Mouse (Mus musculus): Measurements from ENCODE around the gene Pabpc4l.
"Not testable (repeated sequence)": the region's sequence is repeated elsewhere in the genome, so short reads cannot be mapped to it uniquely, and the experiment has no call there.

Gene Pabpc4l

DNA sequence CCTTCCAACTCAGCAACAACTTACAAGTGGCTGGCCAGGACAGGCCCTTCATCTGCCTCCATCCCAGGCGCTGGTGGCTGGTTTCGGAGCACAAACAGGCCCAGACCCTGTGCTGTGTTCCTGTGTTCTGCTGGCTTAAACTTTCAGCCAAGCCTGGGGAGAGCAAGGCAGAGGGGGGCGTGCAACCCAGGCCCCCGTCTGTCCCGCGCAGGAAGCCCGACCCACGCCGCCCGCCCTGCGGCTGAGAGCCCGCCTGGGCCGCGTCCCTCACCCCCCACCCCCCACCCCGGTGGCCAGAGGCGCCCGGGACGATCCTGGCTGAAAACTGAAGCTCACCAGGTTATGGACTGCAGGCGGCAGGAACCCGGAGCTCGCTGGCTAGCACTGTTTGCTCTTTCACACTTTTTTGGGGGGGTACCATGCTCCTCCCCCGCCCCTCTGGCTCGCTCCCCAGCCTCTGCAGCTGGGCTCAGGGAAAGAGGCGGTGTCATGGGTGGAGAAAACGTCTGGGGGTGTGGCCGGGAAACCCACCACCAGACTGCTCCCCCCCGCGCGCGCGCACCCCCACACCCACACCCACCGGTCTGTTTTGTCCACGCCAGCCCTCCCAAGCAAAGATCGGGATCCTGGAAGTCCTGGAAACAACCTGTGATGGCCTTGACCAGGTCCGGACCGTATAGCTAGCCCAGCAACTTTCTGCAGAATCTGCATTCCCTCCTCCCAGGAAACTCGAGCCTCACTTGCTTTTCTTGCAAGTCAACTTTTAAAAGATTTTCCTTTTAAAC is at the start of gene Pabpc4l:
Gene Pabpc4l, minus strand, starts transcription at position 739 of the 785 bp plus-strand sequence.
- no peak for DNase-seq (ENCODE audit: low read depth)

DNA sequence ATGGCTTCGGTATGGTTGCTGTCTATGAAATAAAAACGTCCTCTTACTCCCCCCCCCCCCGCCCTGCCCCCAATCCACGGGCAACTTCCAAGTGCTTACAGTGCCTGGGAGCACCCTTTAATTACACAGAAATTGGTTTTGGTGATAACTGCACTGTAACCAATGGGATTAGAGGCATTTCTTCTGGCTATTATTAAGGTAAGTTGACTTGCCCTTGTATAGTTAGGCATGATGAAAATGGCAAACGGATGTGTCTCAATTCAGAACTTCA is 42.9 kb upstream of the Pabpc4l start:
- DNase-seq (ENCODE audit: low read depth), result no peak

DNA sequence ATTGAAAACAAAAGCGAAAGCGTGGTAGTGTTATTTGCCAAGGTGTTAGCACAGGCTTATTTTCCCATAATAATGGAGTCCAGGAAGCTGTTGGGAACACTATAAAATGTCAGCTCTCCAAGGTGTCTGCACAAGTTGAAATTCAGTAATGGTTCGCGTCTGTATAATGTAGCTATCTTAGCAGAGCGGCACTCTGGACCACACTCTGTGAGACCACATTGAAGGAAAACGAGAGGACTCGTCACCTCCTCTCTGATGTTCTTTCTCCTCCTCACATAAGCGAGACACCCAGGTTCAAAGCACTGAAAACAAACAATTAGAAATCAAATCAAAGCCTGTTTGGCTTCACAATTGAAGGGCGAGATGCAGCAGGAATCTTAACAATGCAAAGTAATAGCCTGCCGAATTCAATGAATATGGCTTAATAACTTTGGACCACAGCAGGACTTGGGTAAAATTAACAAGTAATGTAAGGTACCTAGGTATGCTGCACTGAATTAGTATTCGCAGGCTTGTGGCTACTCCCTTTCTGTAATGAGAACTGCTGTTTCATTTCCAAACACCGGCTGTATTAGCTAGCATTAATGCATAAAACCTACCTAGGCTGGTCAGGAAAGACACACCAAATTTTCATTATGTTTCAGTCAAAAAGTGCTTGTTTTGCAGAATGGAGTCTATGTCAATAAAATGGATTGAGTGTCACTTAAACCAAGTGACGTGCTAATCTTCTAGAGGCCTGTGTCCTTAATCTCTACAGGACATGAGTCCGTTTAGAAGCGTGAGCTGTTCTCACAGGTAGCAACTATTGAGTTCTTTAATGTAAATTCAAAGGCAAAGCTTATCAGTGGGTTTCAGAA is 42.3 kb upstream of the Pabpc4l start:
- DNase-seq (ENCODE audit: low read depth), result no peak

DNA sequence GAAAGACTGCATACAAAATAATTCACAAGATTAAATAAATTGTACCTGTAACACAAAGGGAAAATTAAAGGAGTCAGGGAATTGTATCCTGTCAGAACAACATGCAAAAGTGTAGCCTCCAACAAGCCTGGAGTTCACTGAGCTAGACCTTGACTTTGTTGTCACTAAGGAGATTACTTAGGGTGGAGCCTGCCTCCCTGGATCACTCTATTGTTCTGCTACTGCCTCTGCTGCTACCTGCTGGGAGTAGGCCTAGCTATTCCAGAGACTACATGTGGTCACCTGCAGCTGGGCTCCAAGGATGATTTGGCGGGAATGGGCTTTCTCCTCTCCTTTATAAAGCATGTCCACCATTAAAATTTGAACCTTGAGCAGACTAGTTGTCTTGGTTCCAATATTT is 38.1 kb upstream of the Pabpc4l start:
- not testable (repeated sequence) for DNase-seq (ENCODE audit: low read depth)

DNA sequence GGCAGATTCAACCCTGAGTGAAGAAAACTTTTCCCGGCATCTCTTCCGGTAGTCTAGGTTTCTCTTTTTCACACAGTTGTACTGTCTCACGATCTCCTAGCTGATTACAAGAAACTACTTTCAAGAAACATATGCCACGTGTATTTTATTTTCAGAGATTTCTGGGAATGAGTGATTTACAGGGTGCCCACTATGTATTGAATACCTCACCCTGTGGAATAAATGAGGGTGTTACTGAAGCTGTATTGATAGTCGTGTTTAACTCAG is 180 bp upstream of the Pabpc4l start:
- DNase-seq (ENCODE audit: low read depth), result no peak

DNA sequence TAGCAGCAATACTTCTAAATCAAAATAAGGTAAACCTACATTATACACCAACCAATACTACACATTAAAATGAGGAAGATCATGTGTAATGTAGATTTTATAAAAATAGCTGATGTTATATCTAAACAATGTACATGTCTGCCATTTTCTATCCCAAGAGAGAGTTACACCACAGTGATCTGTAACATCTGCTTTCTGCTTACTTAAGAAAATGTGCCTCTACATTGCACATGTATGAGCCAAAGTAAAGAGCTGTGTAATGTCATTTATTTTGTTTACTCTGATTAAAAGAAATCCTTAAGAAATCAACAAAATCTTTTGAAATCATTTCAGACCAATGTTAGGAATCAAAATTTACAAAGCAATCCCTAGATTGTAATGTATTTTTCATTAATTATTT is 16.6 kb downstream of the Pabpc4l start:
- DNase-seq (ENCODE audit: low read depth), result no peak
